Mouse (Mus musculus) limb, embryonic 12.5 days (tissue): ENCODE data around the gene Slc30a6. TPM values are rescaled to one million over a fixed set of nuclear protein-coding genes. Genes with fewer than 3 reads are reported as not detected.

ENCODE experiments used
- ATAC-seq: fragments of 200-750 bp; cut with Nextera tagmentation; 2 replicates; pipeline ENCODE4 v1.8.0; 2017; ENCODE audit warnings: low read depth, moderate TSS enrichment; ENCODE audit not compliant: insufficient number of reproducible peaks, insufficient read depth, low FRiP score, low TSS enrichment
- H3K27ac ChIP-seq: fragments of 300-500 bp; sonication (generic); 2 replicates; pipeline ENCODE4 v1.5.1; 2016; ENCODE audit warnings: mild to moderate bottlenecking, moderate library complexity
- H3K27me3 ChIP-seq: fragments of 300-500 bp; sonication (generic); 2 replicates; pipeline ENCODE4 v1.6.1; 2016; ENCODE audit warnings: mild to moderate bottlenecking, moderate library complexity
- H3K36me3 ChIP-seq: fragments of 300-500 bp; sonication (generic); 2 replicates; pipeline ENCODE4 v1.6.1; 2016; ENCODE audit warnings: mild to moderate bottlenecking, moderate library complexity
- H3K4me1 ChIP-seq: fragments of 300-500 bp; sonication (generic); replicated peaks from 2 replicates; pipeline ENCODE4 v1.6.1; 2016
- H3K4me2 ChIP-seq: fragments of 300-500 bp; sonication (generic); 2 replicates; pipeline ENCODE4 v1.6.1; 2016; ENCODE audit warnings: mild to moderate bottlenecking, moderate library complexity
- H3K4me3 ChIP-seq: fragments of 300-500 bp; sonication (generic); replicated peaks from 2 replicates; pipeline ENCODE4 v1.5.1; 2016; ENCODE audit warnings: mild to moderate bottlenecking
- H3K9ac ChIP-seq: fragments of 300-500 bp; sonication (generic); replicated peaks from 2 replicates; pipeline ENCODE4 v1.6.1; 2016; ENCODE audit warnings: mild to moderate bottlenecking, moderate library complexity
- H3K9me3 ChIP-seq: fragments of 300-500 bp; sonication (generic); 2 replicates; pipeline ENCODE4 v1.6.1; 2016; ENCODE audit warnings: mild to moderate bottlenecking, moderate library complexity
- WGBS: fragments of 180-500 bp; shearing (Covaris S2); methylation state at CpG from one replicate; pipeline ENCODE4 v1.1.7; 2016; 5-methylcytosine and 5-hydroxymethylcytosine counted together
- polyA plus RNA-seq: library from polyadenylated mRNA; unstranded; fragments of >200 nt; fragmentation: Nextera tagmentation; extraction: Ambion mirVana; gene quantifications from 2 replicates; pipeline ENCODE4 v1.2.1, GENCODE M21; 2016

Gene Slc30a6
- polyA plus RNA-seq, 1 experiment from 2014 or later: 41.5 TPM

DNA sequence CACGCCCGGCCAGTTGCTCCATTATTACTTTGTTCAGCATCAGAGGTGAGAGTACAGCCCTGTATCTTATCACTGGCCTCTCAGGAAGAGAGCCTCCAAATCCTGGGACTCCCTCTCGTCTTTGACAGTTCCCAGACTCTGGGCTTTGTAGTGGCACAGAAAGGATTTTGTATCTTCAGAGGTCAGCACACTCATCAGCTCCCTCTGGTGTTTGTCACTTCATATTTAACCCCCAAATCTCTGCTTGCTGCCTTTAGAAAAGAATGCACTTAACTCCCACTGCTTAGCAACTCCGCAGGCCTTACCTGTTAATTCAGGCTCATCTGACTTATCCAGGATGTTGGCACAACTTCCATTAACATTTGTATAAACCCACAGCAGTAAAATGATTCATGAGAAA, 14.3 kb downstream of the Slc30a6 start:
- Histone ChIP-seq H3K36me3 (peaks cover 84% of the 10 kb centered on the region), H3K9ac (no peak overlapping the region), H3K9me3 (no peaks in the 10 kb centered on the region), H3K4me3 (no peak overlapping the region), H3K4me2 (no peak overlapping the region), H3K27ac (no peak overlapping the region), H3K27me3 (no peaks in the 10 kb centered on the region), H3K4me1 (no peaks in the 10 kb centered on the region)
- 70% methylated on average over 4 of the region's 4 CpGs for WGBS
- no peak for ATAC-seq

DNA sequence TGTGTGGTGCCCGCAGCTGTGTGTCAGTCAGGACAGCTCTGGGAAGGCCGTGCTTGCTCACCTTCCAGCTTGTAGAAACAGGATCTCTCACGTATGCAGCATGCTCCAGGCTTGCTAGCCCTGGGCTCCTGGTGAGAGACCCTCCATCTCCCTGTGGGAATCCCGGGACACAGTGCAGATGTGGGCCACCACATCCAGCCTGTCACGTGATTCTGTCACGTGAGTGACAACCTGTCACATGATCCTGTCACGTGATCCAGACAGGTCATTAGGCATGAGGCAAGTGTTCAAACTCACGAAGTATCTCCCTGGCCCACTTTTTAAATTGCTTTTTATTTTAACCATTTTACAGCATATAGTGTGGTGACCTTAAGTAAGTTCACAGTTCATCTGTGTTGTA, 17.9 kb downstream of the Slc30a6 start:
- Histone ChIP-seq H3K4me1 (no peaks in the 10 kb centered on the region), H3K4me2 (no peak overlapping the region), H3K27ac (no peak overlapping the region), H3K9ac (no peak overlapping the region), H3K9me3 (no peaks in the 10 kb centered on the region), H3K27me3 (no peaks in the 10 kb centered on the region), H3K4me3 (no peak overlapping the region), H3K36me3 (peaks cover 83% of the 10 kb centered on the region)
- no peak for ATAC-seq
- 83% methylated on average over 8 of the region's 8 CpGs for WGBS

GRCm38 (mm10) chr17:74414671-74415070, 19.3 kb downstream of the Slc30a6 start:
- H3K4me3 ChIP-seq: no peak overlapping the region
- ATAC-seq: no peak
- H3K4me2 ChIP-seq: no peak overlapping the region
- no peaks in the 10 kb centered on the region for H3K27me3 ChIP-seq
- WGBS: 76% methylated on average over 1 of the region's 1 CpGs
- no peaks in the 10 kb centered on the region for H3K4me1 ChIP-seq
- peaks cover 81% of the 10 kb centered on the region for H3K36me3 ChIP-seq
- no peak overlapping the region for H3K9ac ChIP-seq
- no peaks in the 10 kb centered on the region for H3K9me3 ChIP-seq
- H3K27ac ChIP-seq: no peak overlapping the region

DNA sequence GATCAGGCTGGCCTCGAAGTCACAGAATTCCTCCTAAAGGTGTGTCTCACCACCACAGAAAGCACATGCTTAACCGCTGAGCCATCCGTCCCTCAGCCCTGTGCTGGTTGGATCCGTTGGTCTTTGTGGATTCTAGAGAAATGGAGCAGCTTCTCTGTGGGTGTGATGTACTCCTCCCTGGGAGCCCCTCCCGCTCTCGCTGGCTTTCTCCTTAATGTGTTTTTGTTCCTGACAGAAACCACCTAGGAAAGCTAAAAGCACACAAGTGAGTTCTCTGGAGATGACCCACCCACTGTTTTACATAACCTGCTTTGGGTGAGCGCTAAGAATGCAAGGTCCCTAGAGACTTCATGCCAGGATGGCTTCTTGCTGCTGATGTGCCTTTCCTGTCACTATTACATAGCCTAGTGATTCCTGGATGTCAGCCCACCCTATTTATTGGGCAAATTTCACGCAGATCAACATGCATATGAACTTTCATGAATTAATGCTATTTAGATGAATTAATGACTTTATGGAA, 21.5 kb downstream of the Slc30a6 start:
- Histone ChIP-seq H3K36me3 (peaks cover 82% of the 10 kb centered on the region), H3K27ac (no peak overlapping the region), H3K27me3 (no peaks in the 10 kb centered on the region), H3K4me3 (no peak overlapping the region), H3K4me1 (no peaks in the 10 kb centered on the region), H3K4me2 (no peak overlapping the region), H3K9ac (no peak overlapping the region), H3K9me3 (no peaks in the 10 kb centered on the region)
- ATAC-seq: no peak
- 92% methylated on average over 8 of the region's 8 CpGs for WGBS

GRCm38 (mm10) chr17:74418171-74418570, 22.8 kb downstream of the Slc30a6 start:
- no peaks in the 10 kb centered on the region for H3K27me3 ChIP-seq
- 56% methylated on average over 4 of the region's 4 CpGs for WGBS
- ATAC-seq: no peak
- H3K4me3 ChIP-seq: no peak overlapping the region
- H3K27ac ChIP-seq: no peak overlapping the region
- H3K9me3 ChIP-seq: no peaks in the 10 kb centered on the region
- peaks cover 82% of the 10 kb centered on the region for H3K36me3 ChIP-seq
- H3K4me1 ChIP-seq: no peaks in the 10 kb centered on the region
- no peak overlapping the region for H3K9ac ChIP-seq
- no peak overlapping the region for H3K4me2 ChIP-seq

- peaks cover 79% of the 10 kb centered on the region for H3K36me3 ChIP-seq
- WGBS: 90% methylated on average over 2 of the region's 2 CpGs
These were observed 25.2 kb downstream of the Slc30a6 start for GRCm38 (mm10) chr17:74420656-74421055.

DNA sequence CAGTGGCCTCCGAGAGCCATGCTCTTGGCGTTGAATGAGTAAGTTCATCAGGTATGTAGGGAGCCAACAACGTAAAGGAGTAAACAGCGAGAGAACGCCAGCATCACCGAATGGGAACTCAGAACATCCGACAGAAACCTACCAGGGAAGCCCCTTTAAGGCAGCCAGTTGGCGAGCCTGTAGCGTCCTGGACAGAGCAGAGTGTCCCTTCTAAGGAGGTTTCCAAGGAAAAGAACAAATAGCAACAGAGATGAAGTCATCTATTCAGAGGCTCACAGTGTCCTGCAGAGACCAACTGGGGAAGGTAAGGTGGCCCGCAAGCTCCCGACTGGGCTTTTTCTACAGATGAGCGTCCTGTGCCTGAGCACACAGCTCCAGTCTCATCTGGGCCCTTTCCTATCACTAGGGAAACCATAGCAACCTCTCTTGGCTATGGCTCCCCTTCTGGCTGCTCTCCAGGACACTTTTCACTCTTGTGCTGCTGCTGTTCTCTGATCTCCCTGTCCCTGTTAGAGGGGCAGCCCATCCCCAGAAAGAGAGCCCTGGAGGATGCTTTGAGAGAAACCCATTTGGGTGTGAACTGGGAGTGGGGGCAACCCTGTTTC, 29.1 kb downstream of the Slc30a6 start:
- no peaks in the 10 kb centered on the region for H3K9me3 ChIP-seq
- no peak for ATAC-seq
- no peak overlapping the region for H3K4me3 ChIP-seq
- WGBS: 91% methylated on average over 12 of the region's 12 CpGs
- H3K27me3 ChIP-seq: no peaks in the 10 kb centered on the region
- H3K27ac ChIP-seq: no peak overlapping the region
- H3K4me2 ChIP-seq: no peak overlapping the region
- peaks cover 91% of the 10 kb centered on the region for H3K36me3 ChIP-seq
- no peak overlapping the region for H3K9ac ChIP-seq
- H3K4me1 ChIP-seq: no peaks in the 10 kb centered on the region

More at GRCm38 (mm10) chr17:74420656-74421055, 25.2 kb downstream of the Slc30a6 start:
- no peaks in the 10 kb centered on the region for H3K27me3 ChIP-seq
- ATAC-seq: no peak
- no peak overlapping the region for H3K4me3 ChIP-seq
- H3K9ac ChIP-seq: no peak overlapping the region
- H3K4me2 ChIP-seq: no peak overlapping the region
- no peaks in the 10 kb centered on the region for H3K4me1 ChIP-seq
- H3K27ac ChIP-seq: no peak overlapping the region
- H3K9me3 ChIP-seq: no peaks in the 10 kb centered on the region

- ATAC-seq: no peak
- H3K27ac ChIP-seq: no peak overlapping the region
- peaks cover 38% of the 10 kb centered on the region for H3K36me3 ChIP-seq
- 87% methylated on average over 8 of the region's 8 CpGs for WGBS
- no peaks in the 10 kb centered on the region for H3K9me3 ChIP-seq
- H3K4me2 ChIP-seq: no peak overlapping the region
- H3K4me1 ChIP-seq: no peaks in the 10 kb centered on the region
- no peak overlapping the region for H3K4me3 ChIP-seq
- H3K9ac ChIP-seq: no peak overlapping the region
- no peaks in the 10 kb centered on the region for H3K27me3 ChIP-seq
These were observed 34.7 kb downstream of the Slc30a6 start for GRCm38 (mm10) chr17:74430074-74430473.

- no peaks in the 10 kb centered on the region for H3K9me3 ChIP-seq
- no peaks in the 10 kb centered on the region for H3K4me1 ChIP-seq
- no peak overlapping the region for H3K27ac ChIP-seq
- H3K4me2 ChIP-seq: no peak overlapping the region
- no peaks in the 10 kb centered on the region for H3K27me3 ChIP-seq
- 75% methylated on average over 13 of the region's 13 CpGs for WGBS
- H3K36me3 ChIP-seq: peaks cover 30% of the 10 kb centered on the region
- H3K9ac ChIP-seq: no peak overlapping the region
- H3K4me3 ChIP-seq: no peak overlapping the region
- no peak for ATAC-seq
These were observed 36.1 kb downstream of the Slc30a6 start for GRCm38 (mm10) chr17:74431481-74431880.

- Histone ChIP-seq H3K27me3 (no peaks in the 10 kb centered on the region), H3K36me3 (peaks cover 18% of the 10 kb centered on the region), H3K9ac (no peak overlapping the region), H3K27ac (no peak overlapping the region), H3K4me1 (no peaks in the 10 kb centered on the region), H3K4me3 (no peak overlapping the region), H3K9me3 (no peaks in the 10 kb centered on the region), H3K4me2 (no peak overlapping the region)
- 89% methylated on average over 5 of the region's 5 CpGs for WGBS
- no peak for ATAC-seq
These were observed 37.2 kb downstream of the Slc30a6 start for GRCm38 (mm10) chr17:74432631-74433030.

DNA sequence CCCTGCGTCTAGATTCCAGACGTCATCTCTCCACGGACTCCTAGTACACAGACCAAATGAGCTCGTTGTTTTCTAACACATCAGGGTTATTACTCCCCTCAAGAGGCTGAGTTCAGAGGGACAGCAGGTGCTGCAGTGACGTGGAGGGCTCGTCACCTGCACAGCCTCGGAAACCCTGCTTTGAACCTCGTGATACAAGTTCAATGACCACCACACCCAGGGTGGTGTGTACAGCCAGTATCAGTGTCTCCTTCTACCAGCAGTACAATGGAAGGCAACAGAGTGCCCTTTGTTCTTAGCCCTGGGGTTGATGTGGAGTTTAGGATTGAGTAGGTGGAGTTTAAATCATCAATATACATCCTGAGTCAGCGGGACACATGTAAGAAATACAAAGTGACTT, 42.4 kb downstream of the Slc30a6 start:
- H3K27ac ChIP-seq: no peak overlapping the region
- WGBS: 75% methylated on average over 9 of the region's 9 CpGs
- no peaks in the 10 kb centered on the region for H3K36me3 ChIP-seq
- no peak overlapping the region for H3K4me2 ChIP-seq
- H3K27me3 ChIP-seq: no peaks in the 10 kb centered on the region
- no peaks in the 10 kb centered on the region for H3K4me1 ChIP-seq
- no peak for ATAC-seq
- H3K9ac ChIP-seq: no peak overlapping the region
- no peak overlapping the region for H3K4me3 ChIP-seq
- no peaks in the 10 kb centered on the region for H3K9me3 ChIP-seq

- no peak overlapping the region for H3K9ac ChIP-seq
- H3K27ac ChIP-seq: no peak overlapping the region
- H3K4me2 ChIP-seq: no peak overlapping the region
- no peaks in the 10 kb centered on the region for H3K36me3 ChIP-seq
- no peaks in the 10 kb centered on the region for H3K9me3 ChIP-seq
- no peak overlapping the region for H3K4me3 ChIP-seq
- H3K27me3 ChIP-seq: no peaks in the 10 kb centered on the region
- no peak for ATAC-seq
- 83% methylated on average over 5 of the region's 5 CpGs for WGBS
- no peaks in the 10 kb centered on the region for H3K4me1 ChIP-seq
These were observed 45.1 kb downstream of the Slc30a6 start for GRCm38 (mm10) chr17:74440486-74440885.
